Mouse (Mus musculus) spleen, adult 2 months (tissue): Measurements from ENCODE around the gene Astn2.

ENCODE experiments used
- CTCF ChIP-seq: fragments of 200-500 bp; IDR thresholded peaks from 2 replicates; pipeline ENCODE4 v1.5.1; 2011; ENCODE audit warnings: mild to moderate bottlenecking, inconsistent platforms; ENCODE audit not compliant: insufficient read depth, insufficient read length, insufficient replicate concordance; ENCODE audit errors: extremely low read depth
- POLR2A ChIP-seq: fragments of 200-500 bp; IDR thresholded peaks from 2 replicates; pipeline ENCODE4 v1.6.1; 2011; ENCODE audit warnings: low read depth, low read length, inconsistent platforms

DNA sequence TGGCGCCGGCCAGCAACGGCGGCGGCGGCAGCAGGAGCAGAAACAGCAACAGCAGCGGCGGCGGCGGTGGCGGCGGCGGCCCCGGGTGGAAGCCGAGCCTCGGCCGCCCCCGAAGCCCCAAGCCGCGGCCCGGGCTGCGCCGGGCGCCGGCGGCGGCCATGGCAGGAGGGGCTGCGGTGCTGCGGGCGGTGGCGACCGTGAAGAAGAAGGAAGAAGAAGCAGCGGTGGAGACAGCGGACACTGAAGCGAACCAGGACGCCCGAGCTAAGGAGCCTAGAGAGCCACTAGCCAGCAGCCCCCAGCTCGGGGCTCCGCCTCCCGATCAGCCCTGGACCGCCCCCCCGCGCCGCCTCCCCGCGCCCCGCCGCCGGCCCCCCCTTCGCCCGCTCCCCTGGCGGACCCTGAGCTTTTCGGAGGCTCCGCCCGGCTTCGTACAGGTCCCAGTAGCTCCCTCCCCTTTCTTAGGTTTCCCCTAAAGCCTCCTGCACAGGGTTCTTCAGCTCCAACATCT is at the start of gene Astn2:
- TF ChIP-seq CTCF (no peak), POLR2A (no peak)
